Mouse (Mus musculus) kidney, embryonic 16.5 days (tissue): ENCODE measurements at regions not wholly inside any gene's neighbourhood (a gene's known extent, or its start where the extent isn't known, plus 50 kb on each side); places are given as distances from the start of the nearest gene placed in this dataset.

ENCODE experiments used
- ATAC-seq: fragments of 200-750 bp; cut with Nextera tagmentation; 2 replicates; pipeline ENCODE4 v1.8.0; 2017; ENCODE audit warnings: moderate TSS enrichment; ENCODE audit not compliant: low FRiP score, low TSS enrichment
- H3K27ac ChIP-seq: fragments of 300-500 bp; sonication (generic); 2 replicates; pipeline ENCODE4 v1.5.1; 2014; ENCODE audit warnings: low read length
- H3K27me3 ChIP-seq: fragments of 300-500 bp; sonication (generic); 2 replicates; pipeline ENCODE4 v1.6.1; 2014; ENCODE audit warnings: low read length, control low read depth, mixed read lengths; ENCODE audit not compliant: insufficient read depth
- H3K36me3 ChIP-seq: fragments of 300-500 bp; sonication (generic); 2 replicates; pipeline ENCODE4 v1.6.1; 2014; ENCODE audit warnings: low read length, control low read depth, mixed read lengths; ENCODE audit not compliant: insufficient read depth
- H3K4me1 ChIP-seq: fragments of 300-500 bp; sonication (generic); 2 replicates; pipeline ENCODE4 v1.6.1; 2014; ENCODE audit warnings: low read length, control low read depth, mixed read lengths; ENCODE audit not compliant: insufficient read depth
- H3K4me2 ChIP-seq: fragments of 300-500 bp; sonication (generic); replicated peaks from 2 replicates; pipeline ENCODE4 v1.6.1; 2014; ENCODE audit warnings: low read depth, low read length
- H3K4me3 ChIP-seq: fragments of 300-500 bp; sonication (generic); 2 replicates; pipeline ENCODE4 v1.5.1; 2014; ENCODE audit warnings: mild to moderate bottlenecking, low read length
- H3K9ac ChIP-seq: fragments of 300-500 bp; sonication (generic); replicated peaks from 2 replicates; pipeline ENCODE4 v1.6.1; 2014; ENCODE audit warnings: low read length
- H3K9me3 ChIP-seq: fragments of 300-500 bp; sonication (generic); 2 replicates; pipeline ENCODE4 v1.6.1; 2016; ENCODE audit warnings: low read length, control low read depth
- WGBS: fragments of 180-500 bp; shearing (Covaris S2); extraction: QIAGEN DNeasy Blood & Tissue Kit; methylation state at CpG from one replicate; pipeline ENCODE4 v1.1.7; 2014; 5-methylcytosine and 5-hydroxymethylcytosine counted together

- 93% methylated on average over 6 of the region's 6 CpGs for WGBS
- H3K9ac ChIP-seq = no peak overlapping the region
Observed at GRCm38 (mm10) chr12:26244701-26245100, 170.4 kb downstream of the Rnf144a start.

DNA sequence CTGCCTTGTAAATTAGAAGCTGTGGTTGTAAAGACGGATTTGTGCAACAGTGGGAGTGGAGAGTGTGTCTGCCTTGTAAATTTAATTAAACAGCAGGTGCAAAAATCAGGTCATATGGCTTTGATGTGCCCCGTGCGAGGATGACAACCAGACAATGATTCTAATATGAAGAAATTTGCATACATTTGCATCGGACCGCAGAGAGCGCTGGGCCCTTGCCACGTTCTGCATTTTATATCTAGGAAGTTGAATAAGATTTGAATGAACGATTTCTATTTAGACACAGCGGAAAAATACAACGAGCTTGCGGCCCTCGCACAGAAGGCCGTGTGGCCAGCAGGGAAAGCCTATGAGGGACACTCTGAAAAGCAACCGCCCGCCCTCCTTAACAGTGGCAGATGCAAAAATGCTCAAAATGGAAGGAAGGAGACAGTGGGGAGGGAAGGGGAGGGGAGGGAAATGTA, 187.5 kb downstream of the Rnf144a start:
- no peak for ATAC-seq
- no peaks in the 10 kb centered on the region for H3K36me3 ChIP-seq
- H3K4me1 ChIP-seq = no peaks in the 10 kb centered on the region
- H3K9ac ChIP-seq = no peak overlapping the region
- no peak overlapping the region for H3K4me2 ChIP-seq
- H3K4me3 ChIP-seq = no peak overlapping the region
- H3K27ac ChIP-seq = no peak overlapping the region
- 87% methylated on average over 15 of the region's 15 CpGs for WGBS
- no peaks in the 10 kb centered on the region for H3K9me3 ChIP-seq
- no peaks in the 10 kb centered on the region for H3K27me3 ChIP-seq

More at GRCm38 (mm10) chr12:26244701-26245100, 170.4 kb downstream of the Rnf144a start:
- Histone ChIP-seq H3K9me3 (no peaks in the 10 kb centered on the region), H3K4me2 (no peak overlapping the region), H3K27me3 (no peaks in the 10 kb centered on the region), H3K4me3 (no peak overlapping the region), H3K36me3 (no peaks in the 10 kb centered on the region), H3K27ac (no peak overlapping the region), H3K4me1 (no peaks in the 10 kb centered on the region)
- no peak for ATAC-seq

DNA sequence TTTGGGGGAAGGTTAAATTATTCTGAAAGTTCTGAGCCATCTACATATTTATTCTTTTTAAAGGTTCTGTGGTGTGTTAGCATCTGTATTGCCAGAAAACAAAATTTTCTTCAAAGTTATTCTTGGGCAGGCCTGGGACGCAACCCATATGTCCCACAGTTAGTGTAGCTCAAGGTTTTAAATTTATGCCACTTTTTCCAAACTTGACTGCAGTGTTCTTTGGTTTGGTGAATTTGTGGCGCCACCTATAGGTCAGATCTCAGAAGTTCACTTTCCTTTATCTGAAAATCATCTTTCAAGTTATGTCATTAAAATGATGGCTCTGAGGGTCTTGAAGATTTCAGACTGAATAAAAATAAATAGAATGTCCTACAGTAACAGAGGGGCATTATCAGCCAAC, 188.7 kb downstream of the Rnf144a start:
- Histone ChIP-seq H3K4me3 (no peak overlapping the region), H3K36me3 (no peaks in the 10 kb centered on the region), H3K4me1 (no peaks in the 10 kb centered on the region), H3K9me3 (no peaks in the 10 kb centered on the region), H3K9ac (no peak overlapping the region), H3K4me2 (no peak overlapping the region), H3K27me3 (no peaks in the 10 kb centered on the region), H3K27ac (no peak overlapping the region)
- WGBS = 5% methylated on average over 2 of the region's 2 CpGs
- ATAC-seq = no peak

- H3K27me3 ChIP-seq = no peaks in the 10 kb centered on the region
- H3K4me2 ChIP-seq = no peak overlapping the region
- H3K27ac ChIP-seq = no peak overlapping the region
- H3K9ac ChIP-seq = no peak overlapping the region
- no peaks in the 10 kb centered on the region for H3K9me3 ChIP-seq
- no peaks in the 10 kb centered on the region for H3K36me3 ChIP-seq
- H3K4me3 ChIP-seq = no peak overlapping the region
- peaks cover 3% of the 10 kb centered on the region; the same call in 1 of the 2 replicates for H3K4me1 ChIP-seq
- 0 out of 2 replicates have a peak, but pooled peaks have one; percentile 42 for ATAC-seq
- 50% methylated on average over 1 of the region's 1 CpGs for WGBS
Observed at GRCm38 (mm10) chr12:26212447-26212846, 202.6 kb downstream of the Rnf144a start.

- ATAC-seq = no peak
- H3K36me3 ChIP-seq = no peaks in the 10 kb centered on the region
- no peak overlapping the region for H3K4me2 ChIP-seq
- no peak overlapping the region for H3K9ac ChIP-seq
- no peak overlapping the region for H3K4me3 ChIP-seq
- H3K4me1 ChIP-seq = peaks cover 3% of the 10 kb centered on the region; the same call in 1 of the 2 replicates
- WGBS = 66% methylated on average over 10 of the region's 10 CpGs
- no peaks in the 10 kb centered on the region for H3K9me3 ChIP-seq
- H3K27ac ChIP-seq = no peak overlapping the region
- H3K27me3 ChIP-seq = no peaks in the 10 kb centered on the region
Observed at GRCm38 (mm10) chr12:26211423-26211822, 203.6 kb downstream of the Rnf144a start.

DNA sequence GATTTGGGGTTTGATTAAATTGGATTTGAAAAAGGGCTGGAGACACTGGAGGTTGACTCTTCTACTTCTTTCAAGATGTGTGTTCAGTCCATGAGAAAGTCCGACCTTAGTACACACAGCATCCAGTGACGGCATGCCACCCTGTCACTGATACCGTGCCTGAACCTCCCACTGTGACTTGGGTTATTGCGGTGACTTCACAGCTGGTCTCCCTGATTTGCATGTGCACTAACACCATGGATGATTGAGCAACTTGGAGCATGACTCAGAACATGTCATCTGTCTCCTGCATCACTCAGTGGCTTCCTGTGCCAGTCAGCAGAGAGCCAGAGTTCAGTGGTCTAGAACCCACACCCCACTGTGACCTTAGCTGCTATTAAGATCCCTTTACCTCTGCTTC, 208.3 kb downstream of the Rnf144a start:
- no peak overlapping the region for H3K27ac ChIP-seq
- 79% methylated on average over 4 of the region's 4 CpGs for WGBS
- no peaks in the 10 kb centered on the region for H3K36me3 ChIP-seq
- no peaks in the 10 kb centered on the region for H3K9me3 ChIP-seq
- H3K4me1 ChIP-seq = 0 out of 2 replicates have a peak, but pooled peaks cover 3% of the 10 kb centered on the region
- ATAC-seq = no peak
- no peak overlapping the region for H3K4me2 ChIP-seq
- H3K4me3 ChIP-seq = no peak overlapping the region
- no peaks in the 10 kb centered on the region for H3K27me3 ChIP-seq
- H3K9ac ChIP-seq = no peak overlapping the region

GRCm38 (mm10) chr12:26206036-26206435, 209.0 kb downstream of the Rnf144a start:
- Histone ChIP-seq H3K4me3 (no peak overlapping the region), H3K27me3 (no peaks in the 10 kb centered on the region), H3K36me3 (no peaks in the 10 kb centered on the region), H3K4me1 (0 out of 2 replicates have a peak, but pooled peaks cover 1% of the 10 kb centered on the region), H3K9me3 (no peaks in the 10 kb centered on the region), H3K9ac (no peak overlapping the region), H3K27ac (no peak overlapping the region), H3K4me2 (no peak overlapping the region)
- WGBS = 88% methylated on average over 8 of the region's 8 CpGs
- no peak for ATAC-seq

DNA sequence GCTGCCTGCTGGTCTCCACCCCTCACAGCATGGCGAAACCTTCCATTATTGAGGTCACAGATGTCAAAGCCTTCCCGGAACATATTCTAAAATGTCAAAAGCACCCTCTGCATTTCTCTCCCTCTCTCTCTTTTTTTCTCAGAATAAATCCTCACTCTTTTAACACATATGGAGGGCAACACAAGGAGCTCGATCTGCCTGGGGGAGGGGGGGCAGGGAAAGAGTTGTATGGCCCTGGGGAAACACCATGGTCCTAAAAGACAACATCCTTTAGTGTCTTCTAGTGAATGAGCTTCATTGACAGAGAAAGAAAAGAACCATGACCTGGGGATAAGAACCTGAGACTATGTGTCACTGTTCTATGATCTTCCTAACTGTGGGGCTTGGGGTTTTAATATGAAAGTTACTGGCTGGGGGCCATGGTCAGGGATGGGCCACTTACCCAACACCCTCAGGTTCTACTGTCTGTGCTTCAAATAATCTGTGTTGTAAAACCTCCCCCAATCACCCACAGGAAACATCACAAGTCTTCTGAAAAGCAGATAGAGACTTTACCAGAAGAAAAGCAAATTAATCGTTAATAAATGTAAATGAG, 223.0 kb downstream of the Rnf144a start:
- H3K4me2 ChIP-seq = no peak overlapping the region
- no peaks in the 10 kb centered on the region for H3K27me3 ChIP-seq
- H3K36me3 ChIP-seq = no peaks in the 10 kb centered on the region
- no peak overlapping the region for H3K4me3 ChIP-seq
- WGBS = 54% methylated on average over 4 of the region's 4 CpGs
- ATAC-seq = no peak
- peaks cover 7% of the 10 kb centered on the region; the same call in 1 of the 2 replicates for H3K4me1 ChIP-seq
- no peaks in the 10 kb centered on the region for H3K9me3 ChIP-seq
- H3K9ac ChIP-seq = no peak overlapping the region
- no peak overlapping the region for H3K27ac ChIP-seq

- WGBS = 37% methylated on average over 15 of the region's 15 CpGs
- Histone ChIP-seq H3K4me2 (no peak overlapping the region), H3K27ac (no peak overlapping the region), H3K4me3 (no peak overlapping the region), H3K36me3 (no peaks in the 10 kb centered on the region), H3K9ac (no peak overlapping the region), H3K4me1 (peaks cover 7% of the 10 kb centered on the region; the same call in 1 of the 2 replicates), H3K27me3 (no peaks in the 10 kb centered on the region), H3K9me3 (no peaks in the 10 kb centered on the region)
- peak; percentile 39; the same call in 1 of the 2 replicates for ATAC-seq
Observed at GRCm38 (mm10) chr12:26191268-26191981, 223.6 kb downstream of the Rnf144a start.

DNA sequence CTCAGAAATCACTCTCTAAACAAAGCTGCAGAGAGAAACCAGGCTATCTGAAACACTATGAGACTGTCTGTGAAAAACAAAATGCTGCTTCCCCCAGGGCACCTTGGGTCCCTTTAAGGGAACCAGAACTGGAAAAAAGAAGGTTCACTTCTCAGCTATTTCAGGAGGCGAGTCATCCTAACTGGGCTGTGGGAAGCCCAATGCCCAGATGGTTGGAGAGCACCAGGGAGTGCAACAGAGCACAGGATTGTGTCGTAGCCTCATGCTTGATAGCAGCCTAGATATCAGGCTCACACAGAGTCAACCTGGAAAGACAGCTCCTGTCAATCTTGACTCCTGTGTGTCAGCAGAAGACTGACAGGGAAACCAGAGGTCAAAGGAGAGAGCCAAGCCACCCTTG, 226.1 kb downstream of the Rnf144a start:
- H3K27me3 ChIP-seq = no peaks in the 10 kb centered on the region
- H3K9ac ChIP-seq = no peak overlapping the region
- no peak overlapping the region for H3K4me3 ChIP-seq
- H3K9me3 ChIP-seq = no peaks in the 10 kb centered on the region
- no peak overlapping the region for H3K27ac ChIP-seq
- 78% methylated on average over 2 of the region's 2 CpGs for WGBS
- ATAC-seq = no peak
- H3K4me1 ChIP-seq = peaks cover 7% of the 10 kb centered on the region; the same call in 1 of the 2 replicates
- H3K4me2 ChIP-seq = no peak overlapping the region
- H3K36me3 ChIP-seq = no peaks in the 10 kb centered on the region
